Mouse (Mus musculus): ENCODE results near the gene Mms22l. TPM values are rescaled to one million over a fixed set of nuclear protein-coding genes. Genes with fewer than 3 reads are reported as not detected.
"Not testable (repeated sequence)": the region's sequence is repeated elsewhere in the genome, so short reads cannot be mapped to it uniquely, and the experiment has no call there.

The Mms22l gene
- total RNA-seq, 2 experiments from 2014 or later: 2.2 to 2.4 TPM

DNA sequence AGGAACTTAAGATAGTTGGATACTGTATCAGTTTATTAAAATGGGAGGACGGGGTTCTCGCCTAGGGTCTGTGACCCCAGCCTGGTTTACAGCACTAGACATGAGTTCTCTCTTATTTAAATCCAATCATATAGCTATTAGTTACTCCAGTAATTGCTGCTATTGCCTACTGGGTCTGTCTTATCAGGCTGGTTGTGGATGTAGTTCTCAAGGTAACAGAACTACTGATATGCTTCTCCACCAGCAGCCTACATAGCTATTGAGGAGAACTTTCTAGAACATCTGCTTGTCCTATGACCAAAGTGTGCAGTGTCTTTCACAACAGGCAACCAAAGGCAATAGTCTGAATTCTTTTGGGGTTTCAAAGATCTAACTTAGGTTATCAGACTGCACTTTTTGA, 113.3 kb downstream of the Mms22l start:
- no peak for DNase-seq
- intact Hi-C loops (cut with DNase I): no loop called here

- intact Hi-C loops (cut with DNase I): no loop called here
- DNase-seq: no peak
Observed at GRCm38 (mm10) chr4:24620005-24620404, 123.8 kb downstream of the Mms22l start.

GRCm38 (mm10) chr4:24620440-24620839, 124.2 kb downstream of the Mms22l start:
- DNase-seq: no peak
- intact Hi-C loops (cut with DNase I): no loop called here

DNA sequence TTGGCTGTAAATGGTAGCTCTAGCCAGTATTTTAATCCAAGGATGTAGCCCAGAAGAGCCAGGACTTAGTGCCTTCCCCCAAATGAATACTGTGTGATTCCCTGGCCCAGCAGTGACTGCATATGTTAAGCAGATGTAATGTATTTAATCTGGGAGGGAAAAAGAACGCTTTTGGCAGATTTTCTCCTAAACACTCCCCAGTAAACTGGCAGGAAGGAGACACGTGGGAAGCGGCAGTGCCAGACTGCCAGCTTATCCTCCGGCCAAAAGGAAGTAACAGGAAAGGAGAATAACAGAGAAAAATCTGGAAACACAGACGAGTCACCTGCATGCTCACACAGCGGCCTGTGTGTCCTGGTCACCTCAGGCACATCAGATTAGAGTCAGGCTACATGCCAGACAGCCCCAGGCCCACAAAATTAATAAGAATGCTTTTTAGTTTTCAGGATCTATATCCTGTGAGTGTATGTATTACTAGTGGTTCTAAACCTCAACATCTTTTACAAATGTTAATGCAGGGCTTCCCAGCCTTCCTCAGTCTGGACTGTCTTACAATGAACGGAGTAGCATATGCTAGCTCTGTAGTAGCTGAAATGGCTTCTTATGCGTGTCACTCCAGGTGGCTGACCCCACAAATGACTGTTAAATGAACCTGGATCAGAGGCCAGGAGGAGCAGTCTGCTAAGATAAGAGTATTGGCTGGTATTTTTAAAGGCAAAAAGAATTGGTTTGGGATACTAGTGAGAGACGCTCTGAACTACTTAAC, 125.4 kb downstream of the Mms22l start:
- no peak for DNase-seq
- intact Hi-C loops (cut with DNase I): no loop called here

- intact Hi-C loops (cut with DNase I): no loop called here
- DNase-seq: no peak
Observed at GRCm38 (mm10) chr4:24625951-24626584, 129.8 kb downstream of the Mms22l start.

DNA sequence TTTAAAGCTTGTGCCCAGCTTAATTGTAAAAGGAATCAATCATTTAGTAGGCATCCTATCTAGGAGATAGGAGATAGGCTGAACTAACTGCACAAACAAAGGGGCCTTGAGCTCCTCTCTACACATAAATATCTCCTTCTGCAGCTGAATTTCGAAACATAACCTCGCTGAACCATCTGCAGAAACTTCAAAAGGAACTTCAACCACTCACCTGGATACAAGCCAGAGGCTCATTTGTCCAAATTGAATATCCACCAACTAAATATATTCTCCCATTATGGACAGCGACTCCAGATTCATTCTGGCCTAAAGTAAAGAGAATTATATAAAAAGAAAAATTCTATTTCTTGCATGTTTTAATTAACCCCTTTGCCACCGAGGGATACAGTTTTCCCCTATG, 130.4 kb downstream of the Mms22l start:
- DNase-seq: no peak
- intact Hi-C loops (cut with DNase I): no loop called here

GRCm38 (mm10) chr4:24627871-24628270, 131.6 kb downstream of the Mms22l start:
- intact Hi-C loops (cut with DNase I): no loop called here
- DNase-seq: no peak

- intact Hi-C loops (cut with DNase I): no loop called here
- no peak for DNase-seq
Observed at GRCm38 (mm10) chr4:24630430-24630829, 134.2 kb downstream of the Mms22l start.

DNA sequence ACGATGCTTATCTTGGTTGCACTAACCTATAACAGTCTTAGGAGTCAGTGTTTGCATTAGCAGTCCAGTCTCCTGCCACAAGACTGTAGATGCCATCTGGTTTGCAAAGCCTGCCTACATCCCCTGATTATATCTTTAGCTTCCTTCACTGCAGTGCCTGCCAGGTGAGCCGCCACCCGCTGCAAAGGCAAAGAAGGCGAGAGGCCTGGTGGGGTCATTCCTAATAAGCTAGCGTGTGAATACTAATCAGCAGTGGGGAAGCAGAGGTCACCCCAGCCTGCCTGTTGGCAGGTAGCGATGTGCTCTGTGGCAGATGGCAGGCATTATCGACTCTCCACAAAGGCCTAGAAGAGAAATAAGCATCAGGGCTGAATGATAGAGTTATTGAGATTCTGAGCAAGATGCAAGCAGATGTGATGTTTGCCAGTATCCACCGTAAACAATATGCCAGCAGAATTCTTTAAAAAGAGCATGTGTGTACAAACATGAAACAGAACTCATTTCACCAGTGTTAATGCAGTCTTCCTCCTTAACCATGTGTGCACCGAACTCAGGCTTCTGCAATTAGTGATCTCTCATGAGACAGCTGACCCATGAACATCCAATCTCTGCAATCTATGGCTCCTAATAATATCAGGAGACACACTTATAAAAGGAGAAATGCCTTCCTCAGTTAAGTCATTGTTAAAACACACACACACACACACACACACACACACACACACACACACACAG, 135.1 kb downstream of the Mms22l start:
- no peak for DNase-seq
- intact Hi-C loops (cut with DNase I): no loop called here

GRCm38 (mm10) chr4:24642306-24642705, 146.1 kb downstream of the Mms22l start:
- intact Hi-C loops (cut with DNase I): no loop called here
- no peak for DNase-seq

DNA sequence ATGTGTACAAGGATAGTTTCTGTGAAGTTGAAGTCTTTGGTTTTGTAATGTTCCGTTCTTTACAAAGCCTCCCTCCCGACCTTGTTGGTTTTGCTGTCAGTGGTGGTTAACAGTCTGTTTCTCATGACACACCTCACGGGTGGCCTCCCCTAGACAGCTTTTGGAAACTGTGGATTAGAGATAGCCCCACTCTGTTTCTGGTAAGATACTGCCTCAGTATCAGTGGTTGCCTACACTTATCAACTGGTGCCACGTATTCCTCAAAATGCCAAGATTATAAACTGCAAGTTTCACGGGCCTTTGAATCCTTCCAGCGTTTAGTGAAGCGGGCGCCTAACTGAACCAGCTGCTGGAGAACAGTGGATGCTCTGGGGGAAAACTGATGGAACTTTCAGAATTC, 148.5 kb downstream of the Mms22l start:
- DNase-seq; intact Hi-C loops (cut with DNase I): not testable (repeated sequence)
